Mouse (Mus musculus): ENCODE results near the gene Dennd1c. TPM values are rescaled to one million over a fixed set of nuclear protein-coding genes. Genes with fewer than 3 reads are reported as not detected.

Gene Dennd1c
- polyA plus RNA-seq, 1 experiment from 2014 or later, result 3.6 TPM

GRCm38 (mm10) chr17:57107064-57107463, 28.8 kb upstream of the Dennd1c start:
- 90% methylated on average over 5 of the region's 5 CpGs for WGBS
- H3K4me1 ChIP-seq (replicated peaks), result peaks cover 36% of the 10 kb centered on the region
- H3K9me3 ChIP-seq, result no peaks in the 10 kb centered on the region
- H3K4me3 ChIP-seq, result peak overlapping the region; percentile 16; the same call in 1 of the 2 replicates
- no peak for DNase-seq (ENCODE audit: low spot score)
- H3K27ac ChIP-seq, result no peak overlapping the region
- no peaks in the 10 kb centered on the region for H3K27me3 ChIP-seq (ENCODE audit: insufficient read depth, poor library complexity, severe bottlenecking)
- peaks cover 3% of the 10 kb centered on the region; the same call in 1 of the 2 replicates for H3K36me3 ChIP-seq

- Histone ChIP-seq H3K4me1 (replicated peaks) (peaks cover 36% of the 10 kb centered on the region), H3K36me3 (peaks cover 3% of the 10 kb centered on the region; the same call in 1 of the 2 replicates), H3K27me3 (ENCODE audit: insufficient read depth, poor library complexity, severe bottlenecking) (no peaks in the 10 kb centered on the region), H3K4me3 (peak overlapping the region; percentile 82), H3K9me3 (no peaks in the 10 kb centered on the region), H3K27ac (peak overlapping the region; percentile 92)
- DNase-seq (ENCODE audit: low spot score), result no peak
- WGBS, result 5% methylated on average over 9 of the region's 9 CpGs
Measured at GRCm38 (mm10) chr17:57106035-57106368, 27.7 kb upstream of the Dennd1c start.

GRCm38 (mm10) chr17:57105181-57106034, 27.1 kb upstream of the Dennd1c start, which contains the start of gene Tnfsf9:
TSS of gene Tnfsf9 (plus strand) at chr17:57105325.
- Histone ChIP-seq H3K27ac (peak within 1 kb of the TSS; percentile 92), H3K9me3 (no peaks in the 10 kb centered on the region), H3K4me3 (peak within 1 kb of the TSS; percentile 82), H3K36me3 (peaks cover 3% of the 10 kb centered on the region; the same call in 1 of the 2 replicates), H3K27me3 (ENCODE audit: insufficient read depth, poor library complexity, severe bottlenecking) (no peaks in the 10 kb centered on the region), H3K4me1 (replicated peaks) (peaks cover 36% of the 10 kb centered on the region)
- DNase-seq (ENCODE audit: low spot score), result peak; percentile 79
- under 1% methylated on average over 58 of the region's 61 CpGs for WGBS

- WGBS, result 39% methylated on average over 4 of the region's 4 CpGs
- no peak for DNase-seq (ENCODE audit: low spot score)
- Histone ChIP-seq H3K4me3 (peak overlapping the region; percentile 82), H3K27ac (peak overlapping the region; percentile 92), H3K9me3 (no peaks in the 10 kb centered on the region), H3K27me3 (ENCODE audit: insufficient read depth, poor library complexity, severe bottlenecking) (no peaks in the 10 kb centered on the region), H3K36me3 (peaks cover 3% of the 10 kb centered on the region; the same call in 1 of the 2 replicates), H3K4me1 (replicated peaks) (peaks cover 42% of the 10 kb centered on the region)
Measured at GRCm38 (mm10) chr17:57104496-57104895, 26.2 kb upstream of the Dennd1c start.

- DNase-seq (ENCODE audit: low spot score), result no peak
- Histone ChIP-seq H3K4me1 (replicated peaks) (peaks cover 41% of the 10 kb centered on the region), H3K36me3 (peaks cover 2% of the 10 kb centered on the region; the same call in 1 of the 2 replicates), H3K4me3 (no peak overlapping the region), H3K27ac (no peak overlapping the region), H3K27me3 (ENCODE audit: insufficient read depth, poor library complexity, severe bottlenecking) (no peaks in the 10 kb centered on the region), H3K9me3 (no peaks in the 10 kb centered on the region)
- WGBS, result 83% methylated on average over 2 of the region's 2 CpGs
Measured at GRCm38 (mm10) chr17:57102276-57102675, 24.0 kb upstream of the Dennd1c start.

- WGBS, result 9% methylated on average over 10 of the region's 10 CpGs
- H3K9me3 ChIP-seq, result no peaks in the 10 kb centered on the region
Measured at GRCm38 (mm10) chr17:57099629-57100325, 21.5 kb upstream of the Dennd1c start.

GRCm38 (mm10) chr17:57098321-57098720, 20.0 kb upstream of the Dennd1c start:
- H3K36me3 ChIP-seq, result no peaks in the 10 kb centered on the region
- DNase-seq (ENCODE audit: low spot score), result no peak
- peaks cover 20% of the 10 kb centered on the region for H3K4me1 ChIP-seq (replicated peaks)
- H3K27me3 ChIP-seq (ENCODE audit: insufficient read depth, poor library complexity, severe bottlenecking), result peaks cover 7% of the 10 kb centered on the region; the same call in 1 of the 2 replicates
- no peaks in the 10 kb centered on the region for H3K9me3 ChIP-seq
- no peak overlapping the region for H3K4me3 ChIP-seq
- H3K27ac ChIP-seq, result no peak overlapping the region
- WGBS, result 83% methylated on average over 5 of the region's 5 CpGs

More at GRCm38 (mm10) chr17:57099629-57100325, 21.5 kb upstream of the Dennd1c start:
- H3K4me3 ChIP-seq, result no peak overlapping the region
- no peaks in the 10 kb centered on the region for H3K36me3 ChIP-seq
- no peak overlapping the region for H3K27ac ChIP-seq
- peaks cover 5% of the 10 kb centered on the region; the same call in 1 of the 2 replicates for H3K27me3 ChIP-seq (ENCODE audit: insufficient read depth, poor library complexity, severe bottlenecking)
- H3K4me1 ChIP-seq (replicated peaks), result peaks cover 29% of the 10 kb centered on the region
- DNase-seq (ENCODE audit: low spot score), result peak; percentile 17

GRCm38 (mm10) chr17:57096623-57096920, 18.3 kb upstream of the Dennd1c start:
- Histone ChIP-seq H3K4me3 (peak overlapping the region; percentile 42), H3K9me3 (no peaks in the 10 kb centered on the region), H3K27ac (no peak overlapping the region), H3K27me3 (ENCODE audit: insufficient read depth, poor library complexity, severe bottlenecking) (peaks cover 7% of the 10 kb centered on the region; the same call in 1 of the 2 replicates), H3K36me3 (no peaks in the 10 kb centered on the region), H3K4me1 (replicated peaks) (peaks cover 20% of the 10 kb centered on the region)
- WGBS, result 2% methylated on average over 11 of the region's 11 CpGs
- DNase-seq (ENCODE audit: low spot score), result peak; percentile 83

- Histone ChIP-seq H3K9me3 (no peaks in the 10 kb centered on the region), H3K4me1 (replicated peaks) (peaks cover 20% of the 10 kb centered on the region), H3K27ac (no peak overlapping the region), H3K27me3 (ENCODE audit: insufficient read depth, poor library complexity, severe bottlenecking) (peaks cover 7% of the 10 kb centered on the region; the same call in 1 of the 2 replicates), H3K36me3 (no peaks in the 10 kb centered on the region), H3K4me3 (peak overlapping the region; percentile 42)
- peak; percentile 45 for DNase-seq (ENCODE audit: low spot score)
- WGBS, result 1% methylated on average over 18 of the region's 19 CpGs
Measured at GRCm38 (mm10) chr17:57095855-57096622, 17.7 kb upstream of the Dennd1c start.

- Histone ChIP-seq H3K27me3 (ENCODE audit: insufficient read depth, poor library complexity, severe bottlenecking) (peaks cover 7% of the 10 kb centered on the region), H3K4me3 (no peak overlapping the region), H3K9me3 (no peaks in the 10 kb centered on the region), H3K4me1 (replicated peaks) (peaks cover 13% of the 10 kb centered on the region), H3K36me3 (no peaks in the 10 kb centered on the region), H3K27ac (no peak overlapping the region)
- 95% methylated on average over 3 of the region's 3 CpGs for WGBS
- no peak for DNase-seq (ENCODE audit: low spot score)
Measured at GRCm38 (mm10) chr17:57094222-57094621, 15.9 kb upstream of the Dennd1c start.

- Histone ChIP-seq H3K4me1 (replicated peaks) (peaks cover 18% of the 10 kb centered on the region), H3K9me3 (no peaks in the 10 kb centered on the region), H3K36me3 (peaks cover 18% of the 10 kb centered on the region; the same call in 1 of the 2 replicates), H3K27ac (peak within 1 kb of the TSS; percentile 90), H3K27me3 (ENCODE audit: insufficient read depth, poor library complexity, severe bottlenecking) (peaks cover 21% of the 10 kb centered on the region), H3K4me3 (peak within 1 kb of the TSS; percentile 59)
- WGBS, result under 1% methylated on average over 31 of the region's 31 CpGs
- DNase-seq (ENCODE audit: low spot score), result peak; percentile 65
Measured at GRCm38 (mm10) chr17:57087049-57087832, 8.9 kb upstream of the Dennd1c start, which contains the start of gene Tubb4a. TSS of gene Tubb4a (minus strand) at chr17:57087782.
